25 mouse cellular contexts compared by ENCODE assay signal in the genomic region with DNA sequence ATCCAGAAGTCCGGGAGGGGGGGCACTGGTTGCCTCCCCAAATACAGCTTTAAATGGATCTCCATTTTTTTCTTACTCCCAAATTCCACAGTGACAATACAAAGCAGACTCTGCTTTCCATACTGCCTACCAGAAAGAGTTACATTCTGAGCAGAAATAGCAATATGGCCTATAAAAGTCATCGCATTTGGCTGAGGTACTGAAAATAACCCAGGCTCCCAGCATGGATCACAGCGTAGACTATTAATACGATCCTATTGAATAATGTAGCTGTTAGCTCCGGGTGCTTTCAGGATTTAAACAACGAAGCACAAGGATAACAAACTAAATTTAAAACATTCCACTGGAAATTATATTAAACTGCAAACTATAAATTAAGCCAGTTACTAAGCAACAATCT. TPM values are rescaled to one million over a fixed set of nuclear protein-coding genes. Genes with fewer than 3 reads are reported as not detected.
DNase-seq lines count a peak whose midpoint lies in the region; ATAC-seq and TF ChIP-seq lines count a peak whose summit lies in the region.
"Had no signal": no experiment of that assay in that cellular context is flagged by ENCODE, and none has a peak within 500 bp of the region (broad histone marks: within the 10 kb centered on the region; RNA-seq: fewer than 3 reads in every experiment).

No protein-coding gene starts in this region.

- TF ChIP-seq CTCF in forebrain, postnatal 0 days (IDR thresholded peaks at IDR 0.05; ENCODE audit: low read depth): no peak

- no peak overlapping the region for H3K9ac ChIP-seq in limb, embryonic 13.5 days
- peak overlapping the region; percentile 37; the same call in 1 of the 2 replicates for H3K9ac ChIP-seq in forebrain, postnatal 0 days
- no peak overlapping the region for H3K9ac ChIP-seq in neural tube, embryonic 14.5 days (replicated peaks; ENCODE audit: low read depth, low read length)
- H3K9ac ChIP-seq: embryonic facial prominence, embryonic 15.5 days; midbrain, embryonic 12.5 days had no signal

- peaks cover 10% of the 10 kb centered on the region; the same call in 1 of the 2 replicates for H3K27me3 ChIP-seq in limb, embryonic 13.5 days
- no peaks in the 10 kb centered on the region for H3K27me3 ChIP-seq in limb, embryonic 10.5 days (ENCODE audit: low read depth, poor library complexity, severe bottlenecking)
- no peaks in the 10 kb centered on the region for H3K27me3 ChIP-seq in forebrain, postnatal 0 days (ENCODE audit: insufficient read depth, low read length)
- no peaks in the 10 kb centered on the region for H3K27me3 ChIP-seq in neural tube, embryonic 14.5 days (ENCODE audit: control insufficient read depth, insufficient read depth, low read length)

- H3K27ac ChIP-seq in limb, embryonic 13.5 days: no peak overlapping the region
- H3K27ac ChIP-seq in limb, embryonic 10.5 days: no peak overlapping the region
- H3K27ac ChIP-seq in forebrain, postnatal 0 days (ENCODE audit: low read depth, low read length): 0 out of 2 replicates have a peak overlapping the region, but pooled peaks have one; percentile 36
- no peak overlapping the region for H3K27ac ChIP-seq in neural tube, embryonic 14.5 days (ENCODE audit: low read depth, low read length)
- H3K27ac ChIP-seq: embryonic facial prominence, embryonic 15.5 days; midbrain, embryonic 12.5 days had no signal

- WGBS in limb, embryonic 13.5 days: 42% methylated on average over 6 of the region's 6 CpGs
- WGBS in limb, embryonic 10.5 days: 88% methylated on average over 6 of the region's 6 CpGs
- WGBS in forebrain, postnatal 0 days: 36% methylated on average over 6 of the region's 6 CpGs
- WGBS in neural tube, embryonic 14.5 days: 55% methylated on average over 6 of the region's 6 CpGs

- ATAC-seq in frontal cortex, adult (ENCODE audit: low TSS enrichment): 0 out of 2 replicates have a peak, but pooled peaks have one; percentile 3
- no peak for ATAC-seq in limb, embryonic 13.5 days (ENCODE audit: low FRiP score, low read depth)
- no peak for ATAC-seq in forebrain, postnatal 0 days
- no peak for ATAC-seq in neural tube, embryonic 14.5 days (ENCODE audit: low read depth)

- no peaks in the 10 kb centered on the region for H3K9me3 ChIP-seq in limb, embryonic 13.5 days
- no peaks in the 10 kb centered on the region for H3K9me3 ChIP-seq in limb, embryonic 10.5 days (replicated peaks)
- H3K9me3 ChIP-seq in forebrain, postnatal 0 days (ENCODE audit: low read length): no peaks in the 10 kb centered on the region
- no peaks in the 10 kb centered on the region for H3K9me3 ChIP-seq in neural tube, embryonic 14.5 days (ENCODE audit: control insufficient read depth, low read length)
- H3K9me3 ChIP-seq: embryonic facial prominence, embryonic 15.5 days; midbrain, embryonic 12.5 days had no signal

- peak overlapping the region; percentile 35 for H3K4me2 ChIP-seq in limb, embryonic 13.5 days (replicated peaks)
- peak overlapping the region; percentile 64 for H3K4me2 ChIP-seq in forebrain, postnatal 0 days (ENCODE audit: low read depth)
- H3K4me2 ChIP-seq in neural tube, embryonic 14.5 days (ENCODE audit: low read depth, low read length): peak overlapping the region; percentile 58
- H3K4me2 ChIP-seq: embryonic facial prominence, embryonic 15.5 days; liver, embryonic 11.5 days; midbrain, embryonic 12.5 days had no signal

- no peak for DNase-seq in frontal cortex, postnatal 14 days (ENCODE audit: low spot score in 2 of 2)
- DNase-seq in limb, embryonic 10.5 days (ENCODE audit: low spot score): no peak
- DNase-seq in forebrain, postnatal 0 days: peak; percentile 38
- no peak for DNase-seq in yolk sac, embryonic 10.5 days (ENCODE audit: low spot score)
- no peak for DNase-seq in cerebellum, postnatal 36 days
- DNase-seq: adrenal gland, adult 8-10 months; cerebellum, adult 18-20 months; embryo, embryonic 11 days; gastrocnemius, postnatal 10 days; heart, adult 18-20 months; heart, postnatal 4 days; kidney, adult 18-20 months; kidney, postnatal 25 days; layer of hippocampus, adult 9-11 months; lung, adult 2 months; lung, postnatal 4 days; retina, postnatal 1 day; right cerebral cortex, postnatal 4 days; thymus, postnatal 4 days had no signal

- H3K4me3 ChIP-seq in limb, embryonic 13.5 days: no peak overlapping the region
- H3K4me3 ChIP-seq in limb, embryonic 10.5 days: no peak overlapping the region
- H3K4me3 ChIP-seq in forebrain, postnatal 0 days (ENCODE audit: low read depth, low read length): peak overlapping the region; percentile 64
- H3K4me3 ChIP-seq in neural tube, embryonic 14.5 days (ENCODE audit: low read depth, low read length): peak overlapping the region; percentile 17
- H3K4me3 ChIP-seq: embryonic facial prominence, embryonic 15.5 days; midbrain, embryonic 12.5 days had no signal

- H3K4me1 ChIP-seq in limb, embryonic 13.5 days: peaks cover 37% of the 10 kb centered on the region
- peaks cover 36% of the 10 kb centered on the region for H3K4me1 ChIP-seq in limb, embryonic 10.5 days
- peaks cover 11% of the 10 kb centered on the region for H3K4me1 ChIP-seq in forebrain, postnatal 0 days (ENCODE audit: insufficient read depth)
- 0 out of 2 replicates have a peak, but pooled peaks cover 3% of the 10 kb centered on the region for H3K4me1 ChIP-seq in neural tube, embryonic 14.5 days (ENCODE audit: control insufficient read depth, insufficient read depth, low read length)

- no peaks in the 10 kb centered on the region for H3K36me3 ChIP-seq in limb, embryonic 13.5 days
- H3K36me3 ChIP-seq in limb, embryonic 10.5 days: no peaks in the 10 kb centered on the region
- no peaks in the 10 kb centered on the region for H3K36me3 ChIP-seq in forebrain, postnatal 0 days (ENCODE audit: insufficient read depth)
- no peaks in the 10 kb centered on the region for H3K36me3 ChIP-seq in neural tube, embryonic 14.5 days (ENCODE audit: control insufficient read depth, insufficient read depth, low read length)
- H3K36me3 ChIP-seq: embryonic facial prominence, embryonic 15.5 days; midbrain, embryonic 12.5 days had no signal

RNA-seq across cellular contexts. Expression of gene Cttnbp2, which starts 2.8 kb away (rescaled TPM):
- 31.6 and 34.0 TPM in 2 replicates for polyA plus RNA-seq in limb, embryonic 13.5 days (2015; fragmentation: Nextera tagmentation; extraction: Ambion mirVana)
- 16.0 and 20.2 TPM in 2 replicates for polyA plus RNA-seq in limb, embryonic 10.5 days (2016; fragmentation: Nextera tagmentation; extraction: Ambion mirVana)
- total RNA-seq in forebrain, postnatal 0 days (2014; rRNA removed): 45.6 and 49.7 TPM in 2 replicates
- polyA plus RNA-seq in forebrain, postnatal 0 days (2015; fragmentation: Nextera tagmentation; extraction: Ambion mirVana): 24.2 and 43.5 TPM in 2 replicates
- 62.2 and 75.4 TPM in 2 replicates for polyA plus RNA-seq in neural tube, embryonic 14.5 days (2014; fragmentation: Nextera tagmentation; extraction: Ambion mirVana)

Comparison
In these comparisons a context has a peak if more than half of its experiments do, and no peak if none do; other contexts are left out.
1. H3K4me3 ChIP-seq: peak in forebrain, postnatal 0 days (single experiment) and neural tube, embryonic 14.5 days (single experiment); none in limb, embryonic 13.5 days (single experiment) and limb, embryonic 10.5 days (single experiment).
2. Peak in every context shown above with its lines, with median percentiles within 50 percentile points of each other: H3K4me2 ChIP-seq.